Mouse (Mus musculus): ENCODE measurements around the gene Sema4a. TPM values are rescaled to one million over a fixed set of nuclear protein-coding genes. Genes with fewer than 3 reads are reported as not detected.

Gene Sema4a
- polyA plus RNA-seq, 1 experiment from 2014 or later, result 11.8 TPM

- no peak for ATAC-seq (ENCODE audit: insufficient number of reproducible peaks, insufficient read depth, low FRiP score, low read depth)
- 0 out of 2 replicates have a peak overlapping the region, but pooled peaks have one; percentile 10 for H3K9ac ChIP-seq (replicated peaks; ENCODE audit: low read depth, low read length)
- no peaks in the 10 kb centered on the region for H3K9me3 ChIP-seq (ENCODE audit: control insufficient read depth, low read depth, low read length)
- no peak overlapping the region for H3K4me3 ChIP-seq (ENCODE audit: low read depth, low read length)
- WGBS, result 45% methylated on average over 18 of the region's 18 CpGs
- H3K4me1 ChIP-seq (ENCODE audit: control insufficient read depth, insufficient read depth, low read length), result 0 out of 2 replicates have a peak, but pooled peaks cover 4% of the 10 kb centered on the region
- no peak overlapping the region for H3K27ac ChIP-seq (ENCODE audit: low read length)
- no peaks in the 10 kb centered on the region for H3K27me3 ChIP-seq (ENCODE audit: control insufficient read depth, insufficient read depth, low read length)
- peaks cover 19% of the 10 kb centered on the region for H3K36me3 ChIP-seq (ENCODE audit: control insufficient read depth, insufficient read depth, low read length)
- H3K4me2 ChIP-seq (replicated peaks; ENCODE audit: low read depth, low read length), result no peak overlapping the region
Measured at GRCm38 (mm10) chr3:88482336-88482735, 21.4 kb upstream of the Sema4a start.

- H3K4me3 ChIP-seq (ENCODE audit: low read depth, low read length), result no peak overlapping the region
- H3K4me1 ChIP-seq (ENCODE audit: control insufficient read depth, insufficient read depth, low read length), result 0 out of 2 replicates have a peak, but pooled peaks cover 4% of the 10 kb centered on the region
- H3K9me3 ChIP-seq (ENCODE audit: control insufficient read depth, low read depth, low read length), result no peaks in the 10 kb centered on the region
- peaks cover 14% of the 10 kb centered on the region for H3K36me3 ChIP-seq (ENCODE audit: control insufficient read depth, insufficient read depth, low read length)
- H3K27me3 ChIP-seq (ENCODE audit: control insufficient read depth, insufficient read depth, low read length), result no peaks in the 10 kb centered on the region
- H3K9ac ChIP-seq (replicated peaks; ENCODE audit: low read depth, low read length), result 0 out of 2 replicates have a peak overlapping the region, but pooled peaks have one; percentile 10
- ATAC-seq (ENCODE audit: insufficient number of reproducible peaks, insufficient read depth, low FRiP score, low read depth), result no peak
- no peak overlapping the region for H3K4me2 ChIP-seq (replicated peaks; ENCODE audit: low read depth, low read length)
- H3K27ac ChIP-seq (ENCODE audit: low read length), result no peak overlapping the region
- 56% methylated on average over 8 of the region's 8 CpGs for WGBS
Measured at GRCm38 (mm10) chr3:88481372-88482040, 20.5 kb upstream of the Sema4a start.

- Histone ChIP-seq H3K9me3 (ENCODE audit: control insufficient read depth, low read depth, low read length) (no peaks in the 10 kb centered on the region), H3K36me3 (ENCODE audit: control insufficient read depth, insufficient read depth, low read length) (peaks cover 8% of the 10 kb centered on the region), H3K4me3 (ENCODE audit: low read depth, low read length) (no peak overlapping the region), H3K27me3 (ENCODE audit: control insufficient read depth, insufficient read depth, low read length) (no peaks in the 10 kb centered on the region), H3K4me1 (ENCODE audit: control insufficient read depth, insufficient read depth, low read length) (0 out of 2 replicates have a peak, but pooled peaks cover 4% of the 10 kb centered on the region), H3K4me2 (replicated peaks; ENCODE audit: low read depth, low read length) (no peak overlapping the region), H3K9ac (replicated peaks; ENCODE audit: low read depth, low read length) (no peak overlapping the region), H3K27ac (ENCODE audit: low read length) (no peak overlapping the region)
- ATAC-seq (ENCODE audit: insufficient number of reproducible peaks, insufficient read depth, low FRiP score, low read depth), result no peak
- 90% methylated on average over 5 of the region's 5 CpGs for WGBS
Measured at GRCm38 (mm10) chr3:88480679-88481078, 19.7 kb upstream of the Sema4a start.

GRCm38 (mm10) chr3:88479828-88480227 lies 18.8 kb upstream of the Sema4a start:
- 73% methylated on average over 4 of the region's 4 CpGs for WGBS
- Histone ChIP-seq H3K4me2 (replicated peaks; ENCODE audit: low read depth, low read length) (no peak overlapping the region), H3K27me3 (ENCODE audit: control insufficient read depth, insufficient read depth, low read length) (no peaks in the 10 kb centered on the region), H3K4me3 (ENCODE audit: low read depth, low read length) (no peak overlapping the region), H3K27ac (ENCODE audit: low read length) (no peak overlapping the region), H3K9ac (replicated peaks; ENCODE audit: low read depth, low read length) (no peak overlapping the region), H3K4me1 (ENCODE audit: control insufficient read depth, insufficient read depth, low read length) (0 out of 2 replicates have a peak, but pooled peaks cover 3% of the 10 kb centered on the region), H3K9me3 (ENCODE audit: control insufficient read depth, low read depth, low read length) (no peaks in the 10 kb centered on the region), H3K36me3 (ENCODE audit: control insufficient read depth, insufficient read depth, low read length) (peaks cover 7% of the 10 kb centered on the region)
- ATAC-seq (ENCODE audit: insufficient number of reproducible peaks, insufficient read depth, low FRiP score, low read depth), result no peak

- Histone ChIP-seq H3K4me1 (ENCODE audit: control insufficient read depth, insufficient read depth, low read length) (no peaks in the 10 kb centered on the region), H3K27me3 (ENCODE audit: control insufficient read depth, insufficient read depth, low read length) (no peaks in the 10 kb centered on the region), H3K36me3 (ENCODE audit: control insufficient read depth, insufficient read depth, low read length) (peaks cover 7% of the 10 kb centered on the region), H3K9ac (replicated peaks; ENCODE audit: low read depth, low read length) (no peak overlapping the region), H3K9me3 (ENCODE audit: control insufficient read depth, low read depth, low read length) (no peaks in the 10 kb centered on the region), H3K4me2 (replicated peaks; ENCODE audit: low read depth, low read length) (no peak overlapping the region), H3K4me3 (ENCODE audit: low read depth, low read length) (no peak overlapping the region), H3K27ac (ENCODE audit: low read length) (no peak overlapping the region)
- 36% methylated on average over 3 of the region's 3 CpGs for WGBS
- no peak for ATAC-seq (ENCODE audit: insufficient number of reproducible peaks, insufficient read depth, low FRiP score, low read depth)
Measured at GRCm38 (mm10) chr3:88479163-88479562, 18.2 kb upstream of the Sema4a start.

- ATAC-seq (ENCODE audit: insufficient number of reproducible peaks, insufficient read depth, low FRiP score, low read depth), result peak; percentile 83; the same call in 1 of the 2 replicates
- H3K27ac ChIP-seq (ENCODE audit: low read length), result no peak overlapping the region
- H3K4me1 ChIP-seq (ENCODE audit: control insufficient read depth, insufficient read depth, low read length), result no peaks in the 10 kb centered on the region
- H3K9ac ChIP-seq (replicated peaks; ENCODE audit: low read depth, low read length), result no peak overlapping the region; the same call in 1 of the 2 replicates
- H3K27me3 ChIP-seq (ENCODE audit: control insufficient read depth, insufficient read depth, low read length), result no peaks in the 10 kb centered on the region
- 4% methylated on average over 8 of the region's 8 CpGs for WGBS
- peaks cover under 1% of the 10 kb centered on the region for H3K36me3 ChIP-seq (ENCODE audit: control insufficient read depth, insufficient read depth, low read length)
- no peak overlapping the region for H3K4me3 ChIP-seq (ENCODE audit: low read depth, low read length)
- H3K9me3 ChIP-seq (ENCODE audit: control insufficient read depth, low read depth, low read length), result no peaks in the 10 kb centered on the region
- H3K4me2 ChIP-seq (replicated peaks; ENCODE audit: low read depth, low read length), result no peak overlapping the region
Measured at GRCm38 (mm10) chr3:88477735-88478134, 16.8 kb upstream of the Sema4a start.

GRCm38 (mm10) chr3:88476403-88476802 lies 15.4 kb upstream of the Sema4a start:
- no peak for ATAC-seq (ENCODE audit: insufficient number of reproducible peaks, insufficient read depth, low FRiP score, low read depth)
- no peak overlapping the region for H3K27ac ChIP-seq (ENCODE audit: low read length)
- no peaks in the 10 kb centered on the region for H3K4me1 ChIP-seq (ENCODE audit: control insufficient read depth, insufficient read depth, low read length)
- H3K4me2 ChIP-seq (replicated peaks; ENCODE audit: low read depth, low read length), result no peak overlapping the region
- no peak overlapping the region for H3K4me3 ChIP-seq (ENCODE audit: low read depth, low read length)
- no peaks in the 10 kb centered on the region for H3K9me3 ChIP-seq (ENCODE audit: control insufficient read depth, low read depth, low read length)
- no peaks in the 10 kb centered on the region for H3K36me3 ChIP-seq (ENCODE audit: control insufficient read depth, insufficient read depth, low read length)
- WGBS, result 63% methylated on average over 6 of the region's 6 CpGs
- no peak overlapping the region for H3K9ac ChIP-seq (replicated peaks; ENCODE audit: low read depth, low read length)
- no peaks in the 10 kb centered on the region for H3K27me3 ChIP-seq (ENCODE audit: control insufficient read depth, insufficient read depth, low read length)

GRCm38 (mm10) chr3:88473571-88473970 lies 12.6 kb upstream of the Sema4a start:
- no peak overlapping the region for H3K27ac ChIP-seq (ENCODE audit: low read length)
- H3K36me3 ChIP-seq (ENCODE audit: control insufficient read depth, insufficient read depth, low read length), result no peaks in the 10 kb centered on the region
- no peak overlapping the region for H3K4me3 ChIP-seq (ENCODE audit: low read depth, low read length)
- 84% methylated on average over 1 of the region's 1 CpGs for WGBS
- no peak overlapping the region for H3K9ac ChIP-seq (replicated peaks; ENCODE audit: low read depth, low read length)
- no peaks in the 10 kb centered on the region for H3K4me1 ChIP-seq (ENCODE audit: control insufficient read depth, insufficient read depth, low read length)
- no peak for ATAC-seq (ENCODE audit: insufficient number of reproducible peaks, insufficient read depth, low FRiP score, low read depth)
- no peaks in the 10 kb centered on the region for H3K27me3 ChIP-seq (ENCODE audit: control insufficient read depth, insufficient read depth, low read length)
- H3K9me3 ChIP-seq (ENCODE audit: control insufficient read depth, low read depth, low read length), result no peaks in the 10 kb centered on the region
- no peak overlapping the region for H3K4me2 ChIP-seq (replicated peaks; ENCODE audit: low read depth, low read length)

- Histone ChIP-seq H3K4me2 (replicated peaks; ENCODE audit: low read depth, low read length) (no peak overlapping the region), H3K27ac (ENCODE audit: low read length) (no peak overlapping the region), H3K27me3 (ENCODE audit: control insufficient read depth, insufficient read depth, low read length) (no peaks in the 10 kb centered on the region), H3K36me3 (ENCODE audit: control insufficient read depth, insufficient read depth, low read length) (no peaks in the 10 kb centered on the region), H3K4me3 (ENCODE audit: low read depth, low read length) (no peak overlapping the region), H3K4me1 (ENCODE audit: control insufficient read depth, insufficient read depth, low read length) (no peaks in the 10 kb centered on the region), H3K9ac (replicated peaks; ENCODE audit: low read depth, low read length) (no peak overlapping the region), H3K9me3 (ENCODE audit: control insufficient read depth, low read depth, low read length) (no peaks in the 10 kb centered on the region)
- 34% methylated on average over 5 of the region's 5 CpGs for whole genome bisulfite sequencing
- ATAC-seq (ENCODE audit: insufficient number of reproducible peaks, insufficient read depth, low FRiP score, low read depth), result no peak
Measured at GRCm38 (mm10) chr3:88473020-88473419, 12.0 kb upstream of the Sema4a start.

Data from stomach, embryonic 14.5 days (tissue).